In genomic region chr12:33956576-33957399, GRCm38 (mm10) we compare ENCODE assay signal across 8 mouse cellular contexts. TPM values are rescaled to one million over a fixed set of nuclear protein-coding genes. Genes with fewer than 3 reads are reported as not detected.
DNase-seq lines count a peak whose midpoint lies in the region; ATAC-seq and TF ChIP-seq lines count a peak whose summit lies in the region.

No protein-coding gene starts in this region.

- peak overlapping the region; percentile 55 for H3K4me3 ChIP-seq in kidney, adult 2 months (ENCODE audit: insufficient read depth, low read depth, low read length)
- peak overlapping the region; percentile 52 for H3K4me3 ChIP-seq in forebrain, embryonic 12.5 days (replicated peaks)
- H3K4me3 ChIP-seq in intestine, postnatal 0 days (ENCODE audit: low read depth, low read length) = peak overlapping the region; percentile 58

- no peaks in the 10 kb centered on the region for H3K36me3 ChIP-seq in kidney, adult 2 months (ENCODE audit: control insufficient read depth, insufficient read depth, low read length)
- no peaks in the 10 kb centered on the region for H3K36me3 ChIP-seq in forebrain, embryonic 12.5 days (replicated peaks)
- no peaks in the 10 kb centered on the region for H3K36me3 ChIP-seq in intestine, postnatal 0 days (ENCODE audit: control insufficient read depth, insufficient read depth)

- H3K27me3 ChIP-seq in kidney, adult 2 months (replicated peaks; ENCODE audit: control insufficient read depth, insufficient read depth, low read length) = peaks cover 11% of the 10 kb centered on the region
- H3K27me3 ChIP-seq in forebrain, embryonic 12.5 days = peaks cover 74% of the 10 kb centered on the region
- peaks cover 67% of the 10 kb centered on the region for H3K27me3 ChIP-seq in intestine, postnatal 0 days (replicated peaks; ENCODE audit: control insufficient read depth, insufficient read depth, low read length)

- peak overlapping the region; percentile 76 for H3K4me2 ChIP-seq in forebrain, embryonic 12.5 days
- H3K4me2 ChIP-seq in intestine, postnatal 0 days (replicated peaks; ENCODE audit: low read depth) = peak overlapping the region; percentile 86

- H3K9me3 ChIP-seq in forebrain, embryonic 12.5 days = no peaks in the 10 kb centered on the region
- no peaks in the 10 kb centered on the region for H3K9me3 ChIP-seq in intestine, postnatal 0 days (ENCODE audit: control insufficient read depth)

- no peak for TF ChIP-seq POLR2A in kidney, adult 2 months (IDR thresholded peaks at IDR 0.05; ENCODE audit: low read depth, low read length)

- ATAC-seq in forebrain, embryonic 12.5 days (ENCODE audit: low FRiP score) = no peak
- 0 out of 2 replicates have a peak, but pooled peaks have one; percentile 10 for ATAC-seq in intestine, postnatal 0 days

- no peak overlapping the region for H3K27ac ChIP-seq in kidney, adult 2 months (ENCODE audit: insufficient read depth, low read depth, low read length)
- H3K27ac ChIP-seq in forebrain, embryonic 12.5 days = no peak overlapping the region
- no peak overlapping the region for H3K27ac ChIP-seq in intestine, postnatal 0 days (ENCODE audit: low read depth, low read length)

- WGBS in kidney, adult 2 months = 2% methylated on average over 42 of the region's 43 CpGs
- under 1% methylated on average over 42 of the region's 43 CpGs for WGBS in forebrain, embryonic 12.5 days
- WGBS in intestine, postnatal 0 days = 3% methylated on average over 38 of the region's 43 CpGs

- H3K9ac ChIP-seq in forebrain, embryonic 12.5 days = no peak overlapping the region; the same call in 1 of the 2 replicates
- no peak overlapping the region for H3K9ac ChIP-seq in intestine, postnatal 0 days (ENCODE audit: low read depth, low read length)

- no peak for DNase-seq in kidney, adult 2 months
- no peak for DNase-seq in kidney, adult 8-10 months
- DNase-seq in NIH3T3 (ENCODE audit: low read depth) = peak; percentile 69
- peak; percentile 24 for DNase-seq in ovary, postnatal 36 days (ENCODE audit: low spot score)
- no peak for DNase-seq in left cerebral cortex, adult 11 months (ENCODE audit: low spot score)
- no peak for DNase-seq in cerebellum, adult 11-12 months

- no peaks in the 10 kb centered on the region for H3K4me1 ChIP-seq in kidney, adult 2 months (ENCODE audit: control insufficient read depth, insufficient read depth, low read length)
- peaks cover 28% of the 10 kb centered on the region for H3K4me1 ChIP-seq in forebrain, embryonic 12.5 days
- no peaks in the 10 kb centered on the region for H3K4me1 ChIP-seq in intestine, postnatal 0 days (replicated peaks; ENCODE audit: control insufficient read depth, insufficient read depth, low read length)

- no peak for TF ChIP-seq CTCF in kidney, adult 2 months (conservative IDR thresholded peaks at IDR 0.05; ENCODE audit: insufficient read depth, insufficient read length, low read depth, low read length)
- TF ChIP-seq CTCF in intestine, postnatal 0 days (IDR thresholded peaks at IDR 0.05; ENCODE audit: low read depth) = no peak

RNA-seq across cellular contexts. Expression of gene Twist1, which starts 0.7 kb away (rescaled TPM):
- 2.0 and 3.0 TPM in 2 replicates for polyA plus RNA-seq in kidney, adult 2 months (2012; rRNA removed)
- 7.6 and 11.4 TPM in 2 replicates for polyA plus RNA-seq in forebrain, embryonic 12.5 days (2016; fragmentation: Nextera tagmentation; extraction: Ambion mirVana)
- 1.8 and 1.9 TPM in 2 replicates for polyA plus RNA-seq in intestine, postnatal 0 days (2015; fragmentation: Nextera tagmentation; extraction: Ambion mirVana)

RNA-seq across cellular contexts. Expression of gene Ferd3l, which starts 28.6 kb away (rescaled TPM):
- polyA plus RNA-seq in kidney, adult 2 months (2012; rRNA removed) = not detected in 2 replicates
- polyA plus RNA-seq in forebrain, embryonic 12.5 days (2016; fragmentation: Nextera tagmentation; extraction: Ambion mirVana) = 0.51 TPM in 1 of 2 replicates, not detected in the other
- not detected in 2 replicates for polyA plus RNA-seq in intestine, postnatal 0 days (2015; fragmentation: Nextera tagmentation; extraction: Ambion mirVana)

Comparison
In these comparisons a context has a peak if more than half of its experiments do, and no peak if none do; other contexts are left out.
1. DNase-seq: peak in NIH3T3 (single experiment) and ovary, postnatal 36 days (single experiment); none in kidney, adult 2 months (single experiment), kidney, adult 8-10 months (0 of 2), left cerebral cortex, adult 11 months (single experiment) and cerebellum, adult 11-12 months (single experiment).
2. Peak in every context shown above with its lines, with median percentiles within 50 percentile points of each other: H3K4me3 ChIP-seq.